Mouse (Mus musculus) cerebellum, postnatal 25 days (tissue): ENCODE measurements at regions not wholly inside any gene's neighbourhood (a gene's known extent, or its start where the extent isn't known, plus 50 kb on each side); places are given as distances from the start of the nearest gene placed in this dataset.

Experiments
- DNase-seq, 2 experiments: peaks; one replicate each; pipeline ENCODE4 v3.0.0; 2021; ENCODE audit warnings: mixed read lengths in 2 of 2

DNA sequence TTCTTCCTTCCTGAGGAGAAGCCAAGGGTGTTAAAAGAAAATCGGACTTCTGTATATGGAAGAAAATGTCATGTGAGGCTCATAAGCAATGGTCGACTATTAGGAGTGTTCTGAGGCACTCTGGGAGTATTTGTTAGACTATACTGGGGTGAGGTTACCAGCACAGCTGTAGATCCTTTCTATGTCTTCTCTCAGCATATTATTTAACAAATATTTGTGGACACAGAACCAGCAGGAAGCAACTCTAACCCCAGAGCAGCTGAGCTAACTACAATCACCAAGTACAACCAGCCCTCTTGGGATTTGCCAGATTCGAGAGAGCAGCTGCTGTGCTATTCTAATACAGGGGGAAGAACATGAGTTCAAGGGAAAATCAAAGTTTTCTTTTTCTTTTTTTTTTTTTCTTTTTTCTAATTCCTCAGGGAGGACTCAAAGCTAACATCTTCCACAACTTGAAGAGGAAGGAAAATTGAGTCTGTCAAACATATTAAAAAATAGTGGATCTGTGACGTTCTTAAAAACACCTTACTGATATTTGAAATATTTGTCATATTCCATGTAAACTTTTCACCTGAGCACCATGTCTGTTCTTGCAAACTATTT lies 933.3 kb upstream of the Cited2 start:
- no peak for DNase-seq

DNA sequence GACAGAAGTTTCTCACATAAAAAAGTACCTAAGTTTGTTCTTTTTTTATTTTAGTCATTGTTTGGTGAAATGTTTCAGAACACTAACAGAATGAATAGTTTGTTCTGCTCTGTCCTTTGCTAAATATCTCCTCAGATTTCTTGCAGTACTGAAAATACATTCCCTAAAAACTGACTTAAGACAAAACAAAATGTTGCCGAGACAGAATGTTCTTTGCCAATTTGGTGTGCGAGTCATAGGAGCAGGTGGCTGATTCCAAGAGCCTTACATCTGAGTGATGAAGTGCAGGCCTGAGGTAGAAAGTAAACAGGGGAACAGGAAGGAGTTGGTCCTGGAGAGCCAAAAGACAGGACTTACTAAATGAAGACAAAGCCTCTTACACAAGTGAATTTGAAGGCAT lies 919.0 kb upstream of the Cited2 start:
- DNase-seq = no peak

DNA sequence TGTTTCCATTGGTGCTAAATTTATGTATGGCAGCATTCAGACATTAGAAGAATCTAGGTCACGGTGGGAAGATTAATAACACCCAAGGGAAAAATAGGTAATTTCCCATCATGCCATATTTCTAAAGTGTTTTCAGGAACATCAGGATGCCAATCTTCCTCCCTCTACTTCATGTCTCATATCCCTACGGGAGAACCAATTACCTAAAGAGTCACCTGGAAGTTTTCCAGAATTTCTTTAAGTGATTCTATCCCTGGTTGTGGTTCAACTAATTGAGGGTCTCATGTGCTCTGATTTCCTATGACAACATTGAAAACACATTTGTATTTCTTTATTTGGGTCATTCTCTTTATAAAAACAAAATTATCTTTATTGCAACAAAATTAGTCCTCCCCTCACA lies 912.3 kb upstream of the Cited2 start:
- DNase-seq = no peak

DNA sequence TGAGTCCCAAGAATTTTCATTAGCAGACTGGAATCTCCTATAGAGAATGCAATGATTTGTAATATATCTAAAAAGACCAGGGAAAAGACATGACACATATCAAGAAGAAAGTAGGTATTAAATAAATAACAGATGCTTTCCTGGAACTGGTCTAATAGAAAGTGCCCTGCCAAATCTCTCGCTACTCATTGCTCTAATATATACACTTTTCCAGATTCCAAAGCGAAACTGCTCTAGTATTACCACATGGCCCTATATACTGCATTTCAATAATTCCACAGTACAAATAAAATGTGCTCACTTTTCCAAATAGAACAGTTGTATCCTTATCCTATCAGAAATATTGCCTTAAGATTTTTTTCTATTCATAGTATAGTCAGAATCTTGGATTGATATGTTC lies 909.0 kb upstream of the Cited2 start:
- DNase-seq = no peak

DNA sequence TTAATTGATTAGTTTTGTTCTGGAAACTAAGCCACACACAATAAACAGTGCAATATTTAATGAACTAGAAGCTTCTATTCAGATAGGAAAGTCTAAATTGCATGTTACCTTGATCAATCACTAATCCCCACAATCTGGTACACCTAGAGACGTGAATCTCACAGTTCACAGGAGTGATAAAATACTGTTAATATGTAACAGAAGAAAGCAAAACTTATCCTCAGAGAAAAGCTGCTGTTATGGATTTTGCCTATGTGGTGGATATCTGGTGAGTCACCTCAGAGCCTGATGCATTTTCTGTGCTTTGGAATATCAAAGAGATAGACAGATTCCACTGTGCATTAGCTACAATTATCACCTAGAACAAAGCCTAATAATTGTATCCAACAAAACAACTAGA lies 861.5 kb upstream of the Cited2 start:
- DNase-seq = no peak

DNA sequence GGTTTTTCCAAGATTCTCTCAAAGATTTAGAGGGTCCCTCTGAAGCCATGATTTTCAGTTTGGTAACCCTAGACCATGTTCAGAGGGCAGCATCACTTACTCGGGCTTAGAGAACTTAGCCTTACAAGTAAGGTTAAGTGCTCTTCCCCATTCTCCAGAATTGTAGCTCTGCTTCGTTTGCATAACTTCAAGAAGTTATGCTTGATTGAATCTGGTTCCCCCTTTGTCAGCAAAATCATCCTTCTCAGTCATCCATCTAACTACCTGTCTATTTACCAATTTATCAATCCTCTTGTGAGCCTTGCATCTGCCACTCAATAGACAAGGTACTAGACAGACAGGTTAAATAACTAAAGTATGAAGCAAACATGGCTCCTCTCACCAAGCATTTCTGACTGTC lies 856.1 kb upstream of the Cited2 start:
- DNase-seq = no peak

DNA sequence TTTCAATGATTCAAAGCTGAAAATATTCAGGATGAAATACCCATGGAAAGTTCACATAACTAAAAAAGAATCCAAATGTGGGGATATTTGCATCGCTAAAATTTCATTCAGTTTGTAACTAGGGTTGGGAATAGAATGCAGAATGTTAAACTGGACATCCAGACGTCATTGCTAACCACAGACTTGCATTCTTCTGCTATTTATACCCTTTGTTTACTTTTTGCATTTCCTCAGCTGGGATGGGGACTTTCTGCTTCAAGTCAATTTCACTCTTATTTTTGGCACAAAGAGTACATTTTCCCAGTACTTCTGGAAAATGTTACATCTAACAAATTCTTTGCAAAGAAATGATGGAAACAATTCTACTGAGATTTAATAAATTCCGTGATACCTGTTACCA lies 848.9 kb upstream of the Cited2 start:
- DNase-seq = no peak

DNA sequence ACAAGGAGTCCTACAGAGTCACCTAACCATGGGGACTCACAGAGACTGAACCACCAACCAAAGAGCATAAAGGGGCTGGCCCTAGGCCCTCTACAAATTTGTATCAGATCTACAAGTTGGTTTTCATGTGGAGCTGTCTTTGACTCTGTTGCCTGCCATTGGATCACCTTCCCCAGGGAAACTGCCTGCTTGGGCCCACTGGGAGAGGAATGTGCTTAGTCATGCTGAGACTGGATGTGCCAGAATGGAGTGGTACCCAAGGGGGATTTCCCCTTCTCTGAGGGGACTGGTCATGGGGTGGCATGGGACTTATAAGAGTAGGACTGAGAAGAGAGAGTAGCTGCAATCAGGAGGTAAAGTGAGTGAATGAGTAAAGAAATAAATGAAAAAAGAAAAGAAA lies 844.8 kb upstream of the Cited2 start:
- no peak for DNase-seq

DNA sequence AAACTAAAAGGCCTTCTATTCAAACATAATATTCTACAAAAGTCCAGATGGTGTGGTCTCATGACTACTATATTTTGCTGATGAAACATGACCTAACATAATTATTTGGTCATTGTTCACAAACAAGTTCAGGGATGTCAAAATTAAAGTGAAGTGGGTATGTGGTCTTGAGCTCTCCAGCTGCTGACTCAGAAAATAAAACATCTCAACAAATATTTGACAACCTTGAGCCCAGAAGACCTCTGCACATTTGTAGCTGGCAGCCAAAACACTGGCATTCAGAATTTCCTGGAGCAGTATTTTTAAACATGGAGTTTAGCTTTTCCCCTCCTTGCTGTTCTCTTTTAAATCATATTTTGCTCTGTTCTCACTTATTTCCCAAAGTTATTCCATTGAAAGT lies 829.7 kb upstream of the Cited2 start:
- no peak for DNase-seq

DNA sequence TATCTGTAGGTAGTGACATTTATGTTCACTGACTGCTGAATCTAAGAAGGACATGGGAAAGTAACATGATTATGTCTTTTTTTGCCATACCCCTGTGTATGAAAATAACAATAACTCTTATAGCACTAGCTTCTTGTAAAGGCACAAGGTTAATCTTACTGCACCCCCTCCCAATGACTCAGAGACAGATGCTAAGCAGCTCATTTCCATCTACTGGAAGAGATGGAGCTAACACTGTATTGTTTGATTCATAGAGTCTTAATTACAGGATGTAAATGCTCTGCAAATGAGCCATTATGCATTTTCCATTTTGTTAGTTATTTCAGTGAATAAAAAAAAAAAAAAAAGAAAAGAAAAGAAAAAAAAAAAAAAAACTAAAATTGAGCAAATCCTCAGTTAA lies 827.7 kb upstream of the Cited2 start:
- DNase-seq = no peak

DNA sequence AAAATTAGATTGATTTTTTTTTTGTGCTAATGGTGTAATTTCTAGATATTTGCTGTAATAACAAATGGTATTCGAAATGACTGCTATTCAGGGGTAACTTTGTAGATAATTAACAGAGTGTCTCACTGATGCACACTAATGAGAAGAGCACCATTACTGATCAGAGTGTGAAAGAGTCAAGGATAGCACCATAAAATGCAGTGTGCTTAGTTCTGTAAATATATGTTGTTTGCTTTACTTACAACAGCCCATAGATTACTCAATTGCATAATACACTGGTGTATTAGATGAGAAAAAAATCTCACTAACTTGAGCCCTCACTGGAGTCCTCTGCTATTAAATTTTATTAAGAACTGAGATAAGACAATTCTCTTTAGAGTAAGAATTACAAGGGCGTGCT lies 800.1 kb upstream of the Cited2 start:
- DNase-seq = no peak

DNA sequence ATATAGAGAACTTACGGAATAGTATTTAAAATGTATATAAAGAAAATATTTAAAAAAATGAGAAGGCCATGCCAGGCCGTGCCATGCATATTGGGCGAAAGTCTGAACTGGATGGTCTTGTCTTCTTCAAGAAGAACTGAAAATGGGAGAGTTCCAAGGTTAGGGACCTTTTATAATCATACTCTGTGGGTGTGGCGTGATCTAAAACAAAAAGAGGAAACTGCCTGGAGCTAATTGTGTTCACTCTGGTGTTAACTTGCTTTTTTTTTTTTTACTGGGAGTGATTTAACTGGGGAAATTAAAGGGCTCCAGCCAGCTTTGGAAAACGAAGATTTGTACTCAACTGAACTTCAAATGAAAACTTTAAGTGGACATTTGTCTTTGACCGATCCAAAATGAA lies 799.2 kb upstream of the Cited2 start:
- no peak for DNase-seq

DNA sequence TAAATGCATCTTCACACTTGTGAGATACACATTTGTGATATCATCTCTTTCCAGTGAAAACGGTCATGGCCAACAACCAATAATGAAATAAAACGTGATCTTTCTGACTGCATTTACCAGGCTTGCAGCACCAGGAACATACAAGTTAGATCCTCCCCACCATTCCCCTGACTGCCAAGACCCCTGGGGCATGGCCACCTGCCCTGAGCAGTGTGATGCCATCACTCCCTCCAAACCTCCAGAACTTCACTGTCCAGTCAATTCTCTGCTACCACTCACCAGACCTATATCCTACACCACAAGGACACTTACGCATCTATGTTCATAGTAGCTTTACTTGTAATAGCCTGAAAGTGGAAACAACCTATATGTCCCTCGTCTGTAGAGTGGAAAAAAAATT lies 785.3 kb upstream of the Cited2 start:
- peak; percentile 91 to 93 for DNase-seq

DNA sequence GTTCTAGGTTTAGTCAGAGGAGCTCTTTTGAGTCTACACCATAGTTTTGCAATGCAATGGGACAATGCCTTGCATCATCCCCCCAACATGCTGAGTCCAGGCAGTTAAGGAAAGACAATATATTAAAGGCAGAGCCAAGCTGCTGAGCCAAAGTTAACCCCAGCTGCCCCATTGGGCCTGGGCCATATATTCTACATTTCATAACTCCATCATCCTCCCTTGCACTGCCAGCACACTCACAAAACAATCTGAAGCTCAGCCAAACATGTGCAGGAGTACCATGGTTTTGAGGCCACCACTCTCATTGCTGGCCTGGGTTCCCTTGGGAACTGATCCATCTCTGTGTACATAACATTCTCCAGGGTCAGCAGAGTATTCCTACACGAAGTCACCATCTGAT lies 771.4 kb upstream of the Cited2 start:
- no peak for DNase-seq

DNA sequence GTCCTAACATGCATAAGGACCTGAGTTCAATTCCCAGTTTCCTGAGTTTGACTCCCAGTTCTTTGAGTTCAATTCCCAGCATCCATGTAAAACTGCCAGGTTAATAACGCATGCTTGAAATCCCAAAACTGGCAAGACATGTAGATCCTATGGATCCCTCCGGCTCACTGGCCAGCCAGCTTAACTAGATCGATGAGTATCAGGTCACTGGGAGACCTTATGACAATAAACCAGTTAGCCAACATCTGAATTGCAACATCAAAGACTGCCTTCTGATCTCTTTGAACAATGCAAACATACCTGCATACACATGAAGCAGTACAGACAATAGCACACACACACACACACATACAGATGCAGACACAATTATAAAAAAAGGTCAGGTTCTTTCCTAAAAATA lies 762.0 kb upstream of the Cited2 start:
- no peak for DNase-seq

DNA sequence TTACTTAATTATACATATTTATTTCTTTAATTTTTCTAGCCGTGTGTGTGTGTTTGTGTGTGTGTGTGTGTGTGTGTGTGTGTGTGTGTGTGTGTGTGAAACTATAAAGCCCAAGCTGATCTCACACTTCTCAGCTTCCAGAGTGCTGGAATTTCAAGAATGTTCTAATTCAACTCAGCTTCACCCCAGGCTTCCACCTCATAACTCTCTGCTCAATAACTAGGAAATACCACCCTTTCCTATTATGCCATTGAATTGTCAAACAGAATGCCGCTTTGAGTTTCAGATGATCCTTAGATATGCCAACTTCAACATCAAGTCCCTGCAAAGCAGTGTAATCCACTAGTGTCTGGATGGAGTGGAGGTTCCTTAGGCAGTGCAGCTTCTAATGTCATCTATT lies 760.6 kb upstream of the Cited2 start:
- DNase-seq = no peak

DNA sequence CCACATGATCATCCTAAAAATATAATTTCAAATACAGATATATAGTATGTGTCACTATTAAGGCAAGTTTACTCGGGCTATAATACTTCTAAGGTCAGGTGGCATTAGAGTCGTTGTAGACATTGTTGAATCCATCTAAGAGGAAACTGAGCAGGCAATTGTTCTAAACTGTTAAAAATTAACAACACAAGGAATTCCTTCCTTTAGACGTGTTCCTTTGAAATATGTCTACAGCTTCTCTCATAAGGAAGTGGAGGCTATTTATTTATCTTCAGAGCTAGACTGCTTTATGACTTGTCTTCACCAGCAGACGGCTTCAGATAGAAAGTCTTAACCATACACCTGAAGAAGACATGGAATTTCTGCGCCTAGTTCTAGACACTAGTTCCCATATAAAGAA lies 744.2 kb upstream of the Cited2 start:
- no peak for DNase-seq

DNA sequence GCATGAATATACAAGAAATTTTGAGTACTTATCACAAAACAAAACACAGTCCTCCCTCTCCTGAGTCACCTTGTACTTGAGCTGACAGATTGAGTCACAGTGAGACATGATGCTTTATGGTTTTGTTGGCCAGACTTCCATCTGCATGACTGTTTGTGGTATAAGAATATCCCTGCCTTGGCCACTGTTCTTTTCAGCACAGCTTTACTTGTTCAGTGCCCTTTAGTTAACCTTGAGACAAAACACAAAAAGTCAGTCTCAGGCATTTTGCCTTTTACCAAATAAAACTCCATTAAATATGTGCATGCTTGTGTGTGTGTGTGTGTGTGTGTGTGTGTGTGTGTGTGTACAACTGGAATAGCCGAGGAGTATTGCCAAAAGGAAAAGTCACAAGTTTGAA lies 732.8 kb upstream of the Cited2 start:
- DNase-seq = peak; percentile 61 to 71

DNA sequence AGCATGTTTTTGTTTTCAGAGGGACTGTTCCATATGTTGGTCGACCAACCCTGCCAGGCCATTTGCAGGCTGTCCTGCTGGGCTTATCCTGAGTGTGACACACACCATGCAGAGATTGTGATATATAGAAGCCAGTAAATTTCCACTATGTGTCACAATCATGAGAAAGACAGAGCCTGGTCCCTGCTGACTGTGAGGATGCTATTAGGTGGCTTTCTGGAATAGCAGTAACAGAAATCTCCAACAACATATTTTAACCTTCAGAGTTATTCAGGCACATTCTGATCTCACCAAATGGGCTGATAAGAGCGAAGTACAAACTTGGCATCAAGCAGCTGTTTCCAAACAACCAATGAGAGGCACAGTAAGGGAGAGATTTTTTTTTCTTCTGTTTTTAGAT lies 729.2 kb upstream of the Cited2 start:
- peak; percentile 80 to 83 for DNase-seq

DNA sequence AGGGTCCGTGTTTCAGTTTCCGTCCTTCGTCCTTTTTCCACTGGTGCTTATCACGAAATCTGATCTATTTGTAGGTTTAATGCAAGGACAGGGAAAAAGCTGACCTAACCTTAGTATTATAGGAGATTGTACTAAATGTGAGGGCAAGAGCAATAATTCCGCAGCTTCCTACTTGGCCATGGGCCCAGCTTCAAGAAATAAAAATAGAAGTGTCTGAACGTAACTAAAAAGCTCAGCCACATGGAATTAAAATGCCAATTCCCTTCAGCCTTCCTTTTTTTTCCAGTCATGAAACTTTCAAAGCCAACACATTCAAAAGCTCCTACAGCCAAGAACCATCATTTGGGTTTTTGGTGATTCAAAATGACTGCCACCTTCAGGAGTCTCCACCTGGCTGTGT lies 728.5 kb upstream of the Cited2 start:
- peak; percentile 57 to 71 for DNase-seq

DNA sequence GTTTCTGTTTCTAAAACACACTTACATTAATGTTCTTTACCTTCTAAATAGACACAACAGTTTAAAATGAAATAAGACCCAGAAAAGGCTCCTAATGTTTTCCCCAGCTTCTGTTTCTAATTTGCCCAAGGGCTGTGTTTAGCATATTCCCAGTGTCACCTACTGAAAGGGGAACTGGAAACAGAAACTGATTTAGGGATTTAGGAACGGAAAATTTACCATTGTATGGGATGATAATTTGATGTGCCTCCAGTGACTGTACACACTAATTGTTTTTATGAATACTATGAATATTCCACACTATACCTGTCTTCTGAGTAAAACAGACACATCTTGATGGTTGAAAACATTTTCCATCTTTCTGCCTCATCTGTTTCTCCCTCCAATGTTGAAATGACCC lies 728.0 kb upstream of the Cited2 start:
- no peak for DNase-seq

DNA sequence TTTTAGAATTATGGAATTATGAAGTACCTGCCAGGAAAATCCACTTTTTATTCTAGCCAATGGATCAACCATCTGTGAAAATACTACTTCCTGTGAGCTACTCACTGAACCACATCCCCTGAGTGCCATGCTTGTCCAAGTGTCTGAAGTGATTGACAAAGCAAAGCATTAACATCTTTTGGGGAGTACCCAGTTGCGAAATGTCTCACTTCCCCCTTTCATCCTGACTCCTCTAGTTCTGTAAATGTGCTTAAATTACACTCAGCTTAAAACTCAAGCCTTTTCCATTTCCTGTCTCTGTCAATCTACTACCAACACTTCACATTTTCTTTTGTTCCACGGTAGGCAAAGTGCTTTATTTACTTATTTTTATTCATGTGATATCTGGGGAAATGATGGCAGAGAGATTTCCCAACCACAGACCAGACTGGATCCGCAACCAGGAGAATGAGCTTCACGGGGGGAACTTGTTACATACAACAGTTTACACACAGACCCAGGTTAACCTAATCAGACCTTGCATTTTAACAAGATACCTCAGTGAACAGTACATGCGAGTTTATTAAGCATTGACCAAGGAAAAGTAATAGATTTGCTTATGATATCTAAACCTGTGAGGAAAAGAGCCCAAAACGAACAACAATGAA lies 726.1 kb upstream of the Cited2 start:
- DNase-seq = no peak

DNA sequence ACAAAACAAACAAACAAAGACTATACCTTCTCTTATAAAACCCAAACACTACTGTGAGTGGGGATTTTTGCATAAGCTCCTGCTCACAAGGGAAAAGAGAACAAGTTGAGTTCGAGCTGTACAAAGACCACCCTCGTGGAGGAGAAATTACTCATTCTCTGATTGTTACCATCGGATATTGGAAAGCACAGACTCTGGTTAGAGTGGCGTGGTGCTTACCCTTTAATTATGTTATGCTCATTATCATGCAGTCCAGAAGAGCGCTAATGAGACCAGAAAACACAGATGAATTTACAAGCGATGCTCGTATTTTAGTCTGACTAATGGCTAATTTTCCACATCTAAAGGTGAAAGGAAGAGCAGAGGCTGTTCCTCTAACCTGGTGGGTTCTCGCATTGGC lies 721.7 kb upstream of the Cited2 start:
- DNase-seq = no peak

DNA sequence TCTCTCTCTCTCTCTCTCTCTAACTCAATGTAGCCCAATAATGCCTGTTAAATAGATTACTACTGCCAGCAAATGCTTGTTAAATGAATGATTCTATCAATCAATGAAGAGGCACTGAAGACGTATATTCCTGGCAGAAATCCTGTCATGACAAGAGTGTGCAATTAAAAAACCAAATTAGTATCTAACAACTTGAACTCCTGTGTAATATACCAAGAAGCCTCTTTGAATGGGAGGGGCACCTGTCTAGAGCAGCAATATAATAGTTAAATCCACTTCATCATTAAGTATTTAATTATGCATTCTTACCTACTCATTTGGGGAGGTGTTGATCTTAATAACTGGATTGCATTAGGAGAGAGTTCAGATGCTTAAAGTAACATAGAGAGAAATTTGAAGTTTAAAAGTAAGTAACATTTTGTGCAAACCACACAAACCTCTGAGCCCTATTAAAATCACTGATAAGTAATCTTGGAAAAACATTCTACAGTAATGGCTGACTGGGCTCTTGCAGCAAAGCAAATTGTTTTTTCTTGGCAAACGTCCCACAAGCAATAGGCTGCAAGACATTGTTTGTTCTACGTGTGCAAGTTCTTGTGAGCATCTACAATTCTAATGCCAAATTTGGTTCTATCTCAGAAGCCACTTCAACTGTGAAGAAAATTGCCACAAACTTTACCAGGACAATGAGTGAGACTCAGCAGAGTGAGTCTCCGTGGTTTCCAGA lies 719.7 kb upstream of the Cited2 start:
- DNase-seq = no peak

DNA sequence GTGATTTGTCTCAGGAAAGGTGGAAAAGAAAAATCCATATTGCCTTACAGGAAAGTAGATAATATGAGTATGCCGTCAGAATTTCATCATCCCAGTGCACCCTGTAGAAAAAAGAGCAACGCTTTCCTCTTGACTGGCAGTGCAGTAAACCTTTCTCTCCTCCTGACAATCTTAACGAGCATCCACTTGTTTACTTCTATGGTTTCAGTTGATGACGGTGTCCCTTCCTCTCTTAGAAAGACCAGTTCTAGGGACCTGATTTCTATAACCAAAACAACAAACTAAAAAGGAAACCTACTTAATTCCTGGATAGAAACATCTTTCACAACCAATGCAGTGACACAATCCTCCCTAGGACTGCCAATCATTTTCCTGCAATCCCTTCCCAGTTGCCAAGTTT lies 714.3 kb upstream of the Cited2 start:
- no peak for DNase-seq
